31 mouse cellular contexts compared by ENCODE assay signal in the genomic region with DNA sequence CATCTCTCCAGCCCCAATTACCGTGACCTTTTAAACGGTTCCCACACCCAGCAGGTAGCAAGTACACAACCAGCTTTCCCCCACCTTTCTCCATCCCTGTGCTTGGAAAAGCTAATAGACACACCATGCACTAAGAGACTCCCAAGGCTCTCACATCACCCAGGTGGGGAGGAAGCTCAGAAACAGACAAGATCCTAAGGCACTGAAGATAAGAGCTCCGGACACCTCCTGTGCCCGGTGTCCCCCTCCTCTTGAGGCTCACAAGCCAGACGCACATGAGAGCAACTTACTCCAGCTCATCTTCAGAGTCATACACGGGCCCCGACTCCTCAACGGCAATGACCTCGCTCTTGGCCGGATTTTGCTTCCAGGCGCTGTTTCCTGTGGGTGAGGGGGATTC.
"Had no signal": no experiment of that assay in that cellular context is flagged by ENCODE, and none has a peak within 500 bp of the region (broad histone marks: within the 10 kb centered on the region; RNA-seq: fewer than 3 reads in every experiment).

No protein-coding gene starts in this region.

- H3K27me3 ChIP-seq: limb, embryonic 12.5 days; limb, embryonic 13.5 days; limb, embryonic 15.5 days; liver, embryonic 13.5 days; liver, embryonic 15.5 days; lung, embryonic 15.5 days; midbrain, embryonic 12.5 days; midbrain, embryonic 13.5 days; neural tube, embryonic 12.5 days; neural tube, embryonic 13.5 days had no signal

- DNase-seq: left cerebral cortex, postnatal 4 days; liver; liver, embryonic 13.5 days; liver, postnatal 0 days; lung, adult 18-20 months; lung, adult 2 months; lung, embryonic 14.5 days; lung, postnatal 10 days; lung, postnatal 14 days; lung, postnatal 36 days; lung, postnatal 4 days; midbrain, embryonic 14.5 days had no signal

- H3K9me3 ChIP-seq: limb, embryonic 10.5 days; limb, embryonic 12.5 days; limb, embryonic 13.5 days; limb, embryonic 15.5 days; liver, embryonic 12.5 days; liver, embryonic 13.5 days; liver, embryonic 15.5 days; lung, embryonic 15.5 days; midbrain, embryonic 10.5 days; midbrain, embryonic 12.5 days; midbrain, embryonic 13.5 days; neural tube, embryonic 12.5 days; neural tube, embryonic 13.5 days had no signal

- H3K9ac ChIP-seq: limb, embryonic 12.5 days; limb, embryonic 13.5 days; limb, embryonic 15.5 days; liver, embryonic 12.5 days; liver, embryonic 13.5 days; liver, embryonic 14.5 days; liver, embryonic 15.5 days; liver, postnatal 0 days; lung, embryonic 14.5 days; lung, embryonic 15.5 days; midbrain, embryonic 12.5 days; midbrain, embryonic 13.5 days; neural tube, embryonic 12.5 days; neural tube, embryonic 13.5 days had no signal

- ATAC-seq: liver, embryonic 12.5 days; liver, postnatal 0 days; lung, postnatal 0 days; midbrain, embryonic 13.5 days; midbrain, embryonic 16.5 days had no signal

- H3K4me2 ChIP-seq: limb, embryonic 12.5 days; limb, embryonic 13.5 days; limb, embryonic 15.5 days; liver, embryonic 11.5 days; liver, embryonic 12.5 days; liver, embryonic 13.5 days; liver, embryonic 15.5 days; lung, embryonic 14.5 days; lung, embryonic 15.5 days; midbrain, embryonic 12.5 days; midbrain, embryonic 13.5 days; neural tube, embryonic 12.5 days; neural tube, embryonic 13.5 days had no signal

- H3K4me3 ChIP-seq: limb, embryonic 10.5 days; limb, embryonic 12.5 days; limb, embryonic 13.5 days; limb, embryonic 15.5 days; liver, embryonic 12.5 days; liver, embryonic 13.5 days; liver, embryonic 15.5 days; lung, embryonic 15.5 days; megakaryocyte, embryonic 14.5 days; midbrain, embryonic 10.5 days; midbrain, embryonic 12.5 days; midbrain, embryonic 13.5 days; myocyte; neural tube, embryonic 12.5 days; neural tube, embryonic 13.5 days had no signal

- H3K4me1 ChIP-seq: limb, embryonic 10.5 days; limb, embryonic 12.5 days; liver, embryonic 15.5 days; midbrain, embryonic 12.5 days; neural tube, embryonic 12.5 days had no signal

- H3K27ac ChIP-seq: limb, embryonic 10.5 days; limb, embryonic 12.5 days; limb, embryonic 13.5 days; limb, embryonic 15.5 days; liver, embryonic 12.5 days; liver, embryonic 13.5 days; liver, embryonic 14.5 days; liver, embryonic 15.5 days; lung, embryonic 15.5 days; macrophage; midbrain, embryonic 10.5 days; midbrain, embryonic 12.5 days; midbrain, embryonic 13.5 days; neural tube, embryonic 12.5 days; neural tube, embryonic 13.5 days had no signal

- H3K36me3 ChIP-seq: limb, embryonic 10.5 days; limb, embryonic 12.5 days; limb, embryonic 13.5 days; limb, embryonic 15.5 days; liver, embryonic 12.5 days; liver, embryonic 13.5 days; liver, embryonic 15.5 days; lung, embryonic 15.5 days; midbrain, embryonic 10.5 days; midbrain, embryonic 12.5 days; midbrain, embryonic 13.5 days; neural tube, embryonic 12.5 days; neural tube, embryonic 13.5 days had no signal
